ENCODE assay signal across 8 mouse cellular contexts in genomic region chr4:47603378-47603777, GRCm38 (mm10).
A peak's percentile ranks its signal among the peaks of the same experiment; 100 is the strongest.
DNase-seq lines count a peak whose midpoint lies in the region; ATAC-seq and TF ChIP-seq lines count a peak whose summit lies in the region.

No protein-coding gene starts in this region.

- no peak for TF ChIP-seq CTCF in kidney, postnatal 0 days (IDR thresholded peaks at IDR 0.05; ENCODE audit: low read depth)

- 0 out of 2 replicates have a peak overlapping the region, but pooled peaks have one; percentile 42 for H3K27ac ChIP-seq in kidney, postnatal 0 days
- H3K27ac ChIP-seq in embryonic facial prominence, embryonic 15.5 days (replicated peaks): peak overlapping the region; percentile 87
- peak overlapping the region; percentile 56 for H3K27ac ChIP-seq in hindbrain, embryonic 10.5 days
- H3K27ac ChIP-seq in midbrain, embryonic 16.5 days (ENCODE audit: low read length): no peak overlapping the region

- H3K36me3 ChIP-seq in kidney, postnatal 0 days (ENCODE audit: insufficient read depth, low read length): no peaks in the 10 kb centered on the region
- H3K36me3 ChIP-seq in embryonic facial prominence, embryonic 15.5 days: no peaks in the 10 kb centered on the region
- no peaks in the 10 kb centered on the region for H3K36me3 ChIP-seq in hindbrain, embryonic 10.5 days
- H3K36me3 ChIP-seq in midbrain, embryonic 16.5 days (ENCODE audit: control insufficient read depth, insufficient read depth, low read length): no peaks in the 10 kb centered on the region

- 33% methylated on average over 6 of the region's 6 CpGs for WGBS in kidney, postnatal 0 days
- WGBS in embryonic facial prominence, embryonic 15.5 days: 30% methylated on average over 6 of the region's 6 CpGs
- 68% methylated on average over 6 of the region's 6 CpGs for WGBS in hindbrain, embryonic 10.5 days
- 66% methylated on average over 6 of the region's 6 CpGs for WGBS in midbrain, embryonic 16.5 days

- H3K9ac ChIP-seq in kidney, postnatal 0 days (ENCODE audit: low read depth, low read length): peak overlapping the region; percentile 2; the same call in 1 of the 2 replicates
- 0 out of 2 replicates have a peak overlapping the region, but pooled peaks have one; percentile 28 for H3K9ac ChIP-seq in embryonic facial prominence, embryonic 15.5 days
- no peak overlapping the region for H3K9ac ChIP-seq in midbrain, embryonic 16.5 days (ENCODE audit: low read depth, low read length)

- H3K4me2 ChIP-seq in kidney, postnatal 0 days (ENCODE audit: low read length): peak overlapping the region; percentile 57
- peak overlapping the region; percentile 60 for H3K4me2 ChIP-seq in embryonic facial prominence, embryonic 15.5 days (replicated peaks)
- H3K4me2 ChIP-seq in midbrain, embryonic 16.5 days (ENCODE audit: low read length): peak overlapping the region; percentile 44

- peak overlapping the region; percentile 21 for H3K4me3 ChIP-seq in kidney, postnatal 0 days (replicated peaks; ENCODE audit: low read depth, low read length)
- peak overlapping the region; percentile 36 for H3K4me3 ChIP-seq in embryonic facial prominence, embryonic 15.5 days (replicated peaks)
- peak overlapping the region; percentile 23; the same call in 1 of the 2 replicates for H3K4me3 ChIP-seq in hindbrain, embryonic 10.5 days
- H3K4me3 ChIP-seq in midbrain, embryonic 16.5 days (ENCODE audit: low read depth, low read length): 0 out of 2 replicates have a peak overlapping the region, but pooled peaks have one; percentile 17

- peaks cover 3% of the 10 kb centered on the region for H3K4me1 ChIP-seq in kidney, postnatal 0 days (replicated peaks; ENCODE audit: insufficient read depth, low read length)
- H3K4me1 ChIP-seq in embryonic facial prominence, embryonic 15.5 days: peaks cover 20% of the 10 kb centered on the region
- peaks cover 16% of the 10 kb centered on the region for H3K4me1 ChIP-seq in hindbrain, embryonic 10.5 days (replicated peaks)
- H3K4me1 ChIP-seq in midbrain, embryonic 16.5 days (ENCODE audit: control insufficient read depth, insufficient read depth, low read length): peaks cover under 1% of the 10 kb centered on the region

- ATAC-seq in kidney, postnatal 0 days (replicated peaks; ENCODE audit: low FRiP score, low read depth): no peak
- peak; percentile 45; the same call in 1 of the 2 replicates for ATAC-seq in embryonic facial prominence, embryonic 15.5 days (ENCODE audit: insufficient number of reproducible peaks, low FRiP score, low TSS enrichment, low read depth)
- ATAC-seq in midbrain, embryonic 16.5 days: 0 out of 2 replicates have a peak, but pooled peaks have one; percentile 34

- H3K9me3 ChIP-seq in kidney, postnatal 0 days (replicated peaks; ENCODE audit: low read length): no peaks in the 10 kb centered on the region
- H3K9me3 ChIP-seq in embryonic facial prominence, embryonic 15.5 days (replicated peaks): no peaks in the 10 kb centered on the region
- no peaks in the 10 kb centered on the region for H3K9me3 ChIP-seq in hindbrain, embryonic 10.5 days
- no peaks in the 10 kb centered on the region for H3K9me3 ChIP-seq in midbrain, embryonic 16.5 days (replicated peaks; ENCODE audit: control insufficient read depth, low read length, poor library complexity, severe bottlenecking)

- H3K27me3 ChIP-seq in kidney, postnatal 0 days (ENCODE audit: insufficient read depth, low read length): no peaks in the 10 kb centered on the region
- H3K27me3 ChIP-seq in embryonic facial prominence, embryonic 15.5 days: no peaks in the 10 kb centered on the region
- peaks cover 3% of the 10 kb centered on the region; the same call in 1 of the 2 replicates for H3K27me3 ChIP-seq in hindbrain, embryonic 10.5 days (ENCODE audit: insufficient read depth, poor library complexity, severe bottlenecking)
- no peaks in the 10 kb centered on the region for H3K27me3 ChIP-seq in midbrain, embryonic 16.5 days (ENCODE audit: control insufficient read depth, insufficient read depth, low read depth, low read length)

- no peak for DNase-seq in kidney, postnatal 0 days (ENCODE audit: low spot score)
- no peak for DNase-seq in kidney, adult 18-20 months
- DNase-seq in hindbrain, embryonic 10.5 days (ENCODE audit: low spot score): no peak
- no peak for DNase-seq in testis, postnatal 10 days (ENCODE audit: low spot score)
- no peak for DNase-seq in left cerebral cortex, adult 8-10 months (ENCODE audit: low spot score in 2 of 2)
- DNase-seq in ovary, postnatal 14 days (ENCODE audit: low spot score): no peak
